Mouse (Mus musculus): ENCODE measurements at regions not wholly inside any gene's neighbourhood (a gene's known extent, or its start where the extent isn't known, plus 50 kb on each side); places are given as distances from the start of the nearest gene placed in this dataset.
A peak's percentile ranks its signal among the peaks of the same experiment; 100 is the strongest.

- DNase-seq (ENCODE audit: low read depth): no peak
Measured at GRCm38 (mm10) chr7:115294655-115295230, 551.2 kb downstream of the Insc start.

- DNase-seq (ENCODE audit: low read depth): no peak
Measured at GRCm38 (mm10) chr7:115300241-115300640, 556.7 kb downstream of the Insc start.

- no peak for DNase-seq (ENCODE audit: low read depth)
Measured at GRCm38 (mm10) chr7:115308377-115308776, 564.9 kb downstream of the Insc start.

- peak; percentile 38 for DNase-seq (ENCODE audit: low read depth)
Measured at GRCm38 (mm10) chr7:115310400-115311225, 567.1 kb downstream of the Insc start.

DNA sequence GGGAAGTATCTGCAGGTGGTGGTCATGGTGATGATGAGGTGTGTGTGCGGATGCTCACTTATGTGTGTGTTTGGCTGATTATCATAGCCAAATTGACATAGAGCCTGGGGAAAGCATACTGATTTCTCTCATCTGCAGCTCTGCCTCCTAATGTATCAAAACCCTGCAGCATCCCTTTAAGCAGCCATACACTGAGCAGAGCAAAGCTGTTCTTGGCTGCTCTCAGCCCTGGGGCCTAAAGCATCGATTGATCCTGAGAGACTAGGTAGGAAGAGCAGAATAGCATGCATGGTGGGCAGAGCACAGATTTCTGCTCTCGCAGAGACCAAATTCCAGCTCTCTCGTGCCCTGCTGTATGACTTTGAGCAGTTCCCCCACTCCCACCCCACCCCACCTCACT lies 576.0 kb downstream of the Insc start:
- DNase-seq (ENCODE audit: low read depth): no peak

GRCm38 (mm10) chr7:115322989-115323388 lies 579.5 kb downstream of the Insc start:
- DNase-seq (ENCODE audit: low read depth): no peak

DNA sequence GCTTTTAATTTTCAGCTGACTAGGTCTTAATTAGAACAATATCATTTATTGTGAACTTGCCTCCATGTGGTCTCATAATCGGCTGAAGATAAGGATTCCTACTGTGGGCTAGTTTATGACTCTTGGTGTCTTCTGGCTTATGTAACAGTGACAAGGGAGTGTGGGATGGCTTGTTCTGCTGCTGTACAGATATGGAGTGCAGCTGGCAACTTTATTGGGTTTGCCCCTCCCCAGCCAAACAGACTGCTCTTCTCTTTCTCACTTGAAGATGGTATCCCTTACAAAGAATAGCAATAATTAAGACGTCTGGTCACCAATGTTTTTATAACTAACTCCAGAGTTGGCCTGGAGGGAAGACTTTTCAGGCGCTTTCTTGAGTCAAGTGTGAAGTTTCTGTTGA lies 584.8 kb downstream of the Insc start:
- no peak for DNase-seq (ENCODE audit: low read depth)

DNA sequence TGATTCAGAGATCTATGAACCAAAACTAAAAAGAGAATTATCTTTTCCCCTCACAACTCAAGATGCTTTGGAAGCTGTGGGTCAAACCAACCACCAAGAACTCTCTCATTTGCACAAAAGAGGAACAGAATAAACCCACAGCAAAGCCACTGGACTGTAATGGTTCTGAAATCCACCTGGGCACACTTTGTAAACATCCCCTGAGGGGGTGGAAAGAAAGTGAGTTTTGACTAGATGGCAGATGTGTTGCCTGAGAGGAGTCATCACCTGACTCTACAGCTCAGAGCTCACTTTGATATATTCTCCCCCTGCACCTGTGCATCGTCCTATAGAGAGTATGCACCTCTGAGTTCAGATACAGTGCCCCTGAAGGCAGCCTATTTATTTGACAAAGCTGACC lies 588.2 kb downstream of the Insc start:
- DNase-seq (ENCODE audit: low read depth): no peak

- DNase-seq (ENCODE audit: low read depth): no peak
Measured at GRCm38 (mm10) chr7:115333046-115333577, 589.6 kb downstream of the Insc start.

- no peak for DNase-seq (ENCODE audit: low read depth)
Measured at GRCm38 (mm10) chr7:115335051-115335450, 591.6 kb downstream of the Insc start.

- peak; percentile 88 for DNase-seq (ENCODE audit: low read depth)
Measured at GRCm38 (mm10) chr7:115340155-115340554, 596.7 kb downstream of the Insc start.

GRCm38 (mm10) chr7:115341007-115341406 lies 597.5 kb downstream of the Insc start:
- DNase-seq (ENCODE audit: low read depth): no peak

DNA sequence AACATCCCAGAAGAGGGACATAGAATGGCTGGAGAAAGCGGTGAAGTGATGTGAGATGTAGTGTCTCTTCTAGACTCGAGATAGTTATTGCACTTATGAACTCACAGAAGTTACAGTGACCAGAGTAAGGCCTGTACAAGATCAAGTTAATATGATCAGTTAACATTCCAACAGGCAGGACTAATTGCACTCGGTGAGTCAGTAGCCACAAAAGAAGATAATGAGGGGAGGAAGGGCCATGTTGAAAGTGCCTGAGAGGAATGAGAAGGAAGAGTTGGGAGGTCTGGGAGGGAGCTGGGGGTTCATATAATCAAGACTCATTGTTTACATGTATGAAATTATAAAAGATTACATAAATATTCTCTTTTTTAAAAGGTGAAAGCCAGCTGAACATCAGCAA lies 602.3 kb downstream of the Insc start:
- no peak for DNase-seq (ENCODE audit: low read depth)

- DNase-seq (ENCODE audit: low read depth): no peak
Measured at GRCm38 (mm10) chr7:115358711-115359110, 615.2 kb downstream of the Insc start.

GRCm38 (mm10) chr7:115360142-115360541 lies 616.6 kb downstream of the Insc start:
- no peak for DNase-seq (ENCODE audit: low read depth)

- no peak for DNase-seq (ENCODE audit: low read depth)
Measured at GRCm38 (mm10) chr7:115362117-115362516, 618.6 kb downstream of the Insc start.

GRCm38 (mm10) chr7:115366910-115367309 lies 623.4 kb downstream of the Insc start:
- no peak for DNase-seq (ENCODE audit: low read depth)

- no peak for DNase-seq (ENCODE audit: low read depth)
Measured at GRCm38 (mm10) chr7:115371143-115371542, 627.6 kb downstream of the Insc start.

- DNase-seq (ENCODE audit: low read depth): no peak
Measured at GRCm38 (mm10) chr7:115372921-115373320, 629.4 kb downstream of the Insc start.

DNA sequence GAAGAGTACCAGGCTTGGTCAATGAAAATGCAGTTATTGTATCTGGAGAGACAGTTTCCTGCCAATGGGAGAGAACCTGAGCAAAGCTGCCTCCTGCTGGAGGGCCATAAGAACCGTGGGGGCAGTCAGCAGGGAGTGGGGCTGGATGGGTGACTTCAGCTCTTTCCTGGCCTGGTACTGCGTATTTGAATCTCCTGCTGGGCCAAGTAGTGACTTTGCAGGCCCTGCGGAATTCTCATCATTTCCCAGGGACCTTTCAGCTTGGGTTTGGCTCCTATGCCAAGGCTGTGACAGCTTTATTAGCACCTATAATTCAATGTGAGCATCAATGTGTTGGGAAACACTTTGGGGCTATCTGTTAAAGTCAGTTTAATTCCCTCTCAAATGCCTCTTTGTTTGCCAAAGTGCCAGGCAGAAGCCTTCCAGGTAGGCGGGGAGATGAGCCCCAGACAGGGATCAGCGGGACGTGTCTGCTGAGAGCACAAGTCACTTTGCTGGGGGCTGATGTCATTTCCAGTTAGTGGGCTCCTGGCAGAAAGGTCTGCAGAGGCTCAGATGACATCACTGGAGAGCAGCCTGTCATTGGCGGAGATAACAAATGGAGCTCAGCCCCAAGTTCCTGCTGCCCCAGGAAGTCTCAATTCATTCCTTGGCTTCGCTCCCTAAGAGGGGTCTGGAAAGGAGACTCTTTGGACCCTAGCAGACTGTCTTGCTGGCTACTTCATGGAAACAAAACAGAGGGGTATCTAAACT lies 630.5 kb downstream of the Insc start:
- DNase-seq (ENCODE audit: low read depth): no peak

DNA sequence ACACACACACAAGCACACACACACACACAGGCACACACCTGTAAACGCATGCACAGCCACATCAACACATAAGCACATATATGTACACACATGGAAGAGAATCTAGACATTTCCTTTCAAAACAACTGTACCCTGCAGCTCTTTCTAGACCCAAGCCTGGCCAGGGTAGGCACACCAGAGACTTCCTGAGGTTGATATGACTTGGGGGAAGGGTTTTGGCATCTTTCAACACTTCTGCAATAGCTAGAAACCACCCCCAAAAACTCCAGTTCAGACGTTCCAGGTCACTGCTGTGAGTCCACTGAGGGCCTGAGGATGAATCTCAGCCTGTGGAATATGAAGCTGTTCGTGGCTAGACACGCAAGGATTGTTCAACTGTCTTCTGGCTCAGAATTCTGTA lies 632.6 kb downstream of the Insc start:
- no peak for DNase-seq (ENCODE audit: low read depth)

- DNase-seq (ENCODE audit: low read depth): no peak
Measured at GRCm38 (mm10) chr7:115378836-115379235, 635.3 kb downstream of the Insc start.

DNA sequence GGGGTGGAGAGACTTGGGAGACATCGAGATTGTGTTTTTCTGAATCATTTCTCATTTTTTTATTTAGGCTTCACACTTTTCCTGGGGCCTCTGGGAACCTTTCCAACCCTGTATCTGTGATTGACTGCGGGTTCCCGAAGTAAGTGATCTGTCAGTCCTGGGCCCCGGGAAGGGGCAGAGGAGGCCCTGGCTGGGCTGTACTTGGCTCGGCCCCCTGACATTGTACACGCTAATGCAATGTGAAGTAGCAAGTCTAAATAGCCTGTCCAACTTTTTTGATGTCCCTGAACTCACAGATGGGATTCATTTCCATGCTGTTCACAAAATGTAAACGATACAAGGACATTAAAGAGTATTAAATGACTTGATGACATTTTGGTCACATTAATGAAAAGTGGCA lies 636.1 kb downstream of the Insc start:
- peak; percentile 42 for DNase-seq (ENCODE audit: low read depth)

All from fibroblast of lung, adult 2 months (primary cell).